Mouse (Mus musculus): ENCODE results near the gene Cfap58.

DNA sequence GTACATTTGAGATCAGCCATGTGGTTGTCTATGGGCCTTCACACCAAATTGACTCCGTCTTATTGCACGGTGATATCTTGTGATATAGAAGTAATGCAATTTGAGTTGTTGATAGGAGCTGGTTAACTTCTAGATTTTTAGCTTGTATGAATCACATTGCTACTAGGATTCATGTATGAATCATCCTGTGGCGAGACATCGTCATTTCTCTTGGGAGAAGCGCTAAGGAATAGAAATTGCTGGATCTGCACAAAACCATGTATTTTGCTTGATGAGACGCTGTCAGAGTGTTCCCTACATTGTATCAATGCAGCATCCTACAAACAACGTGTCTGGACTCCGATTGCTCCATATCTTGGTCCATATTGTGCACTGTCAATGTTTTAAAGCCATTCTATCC is 102.1 kb downstream of the Cfap58 start:
- TF ChIP-seq CTCF (IDR thresholded peaks at IDR 0.05; ENCODE audit: control insufficient read depth, insufficient read depth, insufficient read length), result no peak
- TF ChIP-seq CEBPB (IDR thresholded peaks at IDR 0.05; ENCODE audit: low read depth), result no peak
- no peak for TF ChIP-seq USF1 (IDR thresholded peaks at IDR 0.05; ENCODE audit: low read depth)
- no peak for TF ChIP-seq MYOD1 (IDR thresholded peaks at IDR 0.05; ENCODE audit: control insufficient read depth, insufficient read length, low read depth)

Measured in C2C12 (cell line).